Mouse (Mus musculus) kidney, adult 2 months (tissue): ENCODE results near the gene Akap1.

Experiments
- CTCF ChIP-seq: fragments of 200-500 bp; conservative IDR thresholded peaks from 2 replicates; pipeline ENCODE4 v1.5.1; 2011; ENCODE audit warnings: low read depth, mild to moderate bottlenecking, control low read depth, low read length, moderate library complexity, mixed read lengths; ENCODE audit not compliant: insufficient read depth, insufficient read length
- POLR2A ChIP-seq: fragments of 200-500 bp; IDR thresholded peaks from one replicate; pipeline ENCODE4 v1.6.1; 2011; ENCODE audit warnings: low read depth, low read length, control low read depth

GRCm38 (mm10) chr11:88834606-88835005 is 29.8 kb downstream of the Akap1 start:
- TF ChIP-seq POLR2A (no peak), CTCF (no peak)
